Mouse (Mus musculus) common myeloid progenitor, adult 5-6 weeks (primary cell): ENCODE data around the gene Rnf31. TPM values are rescaled to one million over a fixed set of nuclear protein-coding genes. Genes with fewer than 3 reads are reported as not detected.

Source experiments
- ATAC-seq: replicated peaks from 2 replicates; pipeline ENCODE4 v1.8.0; 2016; ENCODE audit warnings: low read depth, mild to moderate bottlenecking, moderate TSS enrichment, inconsistent platforms; ENCODE audit not compliant: poor library complexity, severe bottlenecking
- total RNA-seq: library from RNA; stranded (forward); fragments of 200-1000, 187-1606 nt; gene quantifications from 2 replicates; pipeline ENCODE4 v1.2.3, GENCODE M21; 2017

Rnf31 gene
- total RNA-seq, 1 experiment from 2014 or later = 21.2 TPM

DNA sequence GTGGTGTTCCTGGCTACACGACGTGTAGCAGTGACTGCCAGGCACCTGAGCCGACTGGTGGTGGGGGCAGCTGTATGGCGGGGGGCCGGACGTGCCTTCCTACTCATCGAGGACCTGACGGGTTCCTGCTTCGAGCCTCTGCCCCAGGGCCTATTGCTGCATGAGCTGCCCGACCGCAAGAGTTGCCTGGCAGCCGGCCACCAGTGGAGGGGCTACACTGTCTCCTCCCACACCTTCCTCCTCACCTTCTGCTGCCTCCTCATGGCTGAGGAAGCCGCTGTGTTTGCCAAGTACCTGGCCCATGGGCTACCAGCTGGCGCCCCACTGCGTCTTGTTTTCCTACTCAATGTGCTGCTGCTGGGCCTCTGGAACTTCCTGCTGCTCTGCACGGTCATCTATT, 15.1 kb upstream of the Rnf31 start:
- ATAC-seq = peak; percentile 31

DNA sequence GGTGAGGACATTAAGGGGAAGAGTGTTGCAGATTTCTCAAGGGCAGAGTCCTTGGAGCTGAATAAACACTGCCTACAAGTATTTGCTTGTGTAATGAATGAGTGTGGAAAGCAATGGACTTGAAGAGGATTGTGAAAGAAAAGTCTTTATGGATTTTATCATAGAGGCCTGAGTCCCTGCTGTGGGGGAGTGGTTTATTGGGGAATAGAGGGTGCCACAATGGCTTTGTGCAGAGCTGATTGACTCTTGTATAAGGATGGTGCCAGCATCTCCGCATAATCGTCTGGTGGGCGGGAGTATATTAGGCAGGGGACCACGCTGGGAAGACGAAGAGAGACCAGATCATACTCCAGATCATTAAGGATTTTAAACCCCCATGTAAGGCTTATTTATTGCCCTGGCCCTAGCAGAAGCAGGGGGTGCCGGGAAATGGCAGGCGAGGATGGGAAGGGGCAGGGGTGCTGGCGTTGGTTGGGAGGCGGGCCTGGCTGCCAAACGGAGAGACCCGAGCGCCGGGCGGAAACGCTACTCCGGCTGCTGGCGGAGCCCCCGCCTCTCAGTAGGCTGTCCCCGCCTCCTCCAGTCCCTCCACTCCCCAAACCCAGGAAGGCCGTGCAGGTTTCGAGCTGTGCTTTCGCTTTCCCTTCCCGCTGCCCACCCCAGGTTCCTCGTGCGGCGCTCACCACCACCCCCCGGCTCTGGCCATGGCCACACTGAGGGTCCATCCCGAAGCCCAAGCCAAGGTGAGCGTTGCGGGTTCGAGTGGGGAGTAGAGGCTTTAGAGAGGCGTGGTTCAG, 13.4 kb upstream of the Rnf31 start, which contains the start of gene Psme1:
Gene Psme1, plus strand, starts transcription at position 253 of the 797 bp plus-strand sequence.
- peak; percentile 91 for ATAC-seq

DNA sequence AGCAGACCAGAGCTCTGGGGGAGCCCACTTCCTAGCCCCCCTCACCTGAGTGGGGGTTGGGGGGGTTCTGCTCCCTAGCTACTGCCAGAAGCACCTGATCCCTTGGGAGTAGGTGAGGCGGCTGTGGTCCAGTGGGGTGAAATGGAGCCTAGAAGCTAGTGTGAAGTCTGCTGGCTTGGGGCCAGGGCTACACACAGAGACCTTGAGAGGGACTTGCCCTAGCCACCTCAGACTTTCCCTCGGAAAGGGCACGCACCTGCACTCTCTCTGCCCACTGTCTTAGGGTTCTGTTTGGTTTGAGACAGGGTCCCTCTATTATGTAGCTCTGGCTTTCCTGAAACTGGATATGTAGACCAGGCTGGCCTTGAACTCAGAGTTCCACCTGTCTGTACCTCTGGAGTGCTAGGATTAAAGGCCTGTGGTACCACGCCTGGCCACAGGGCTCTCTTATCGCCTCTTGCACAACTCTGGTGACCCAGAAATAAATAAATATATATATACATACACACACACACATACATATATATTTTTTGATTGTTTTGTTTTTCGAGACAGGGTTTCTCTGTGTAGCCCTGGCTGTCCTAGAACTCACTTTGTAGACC, 12.7 kb upstream of the Rnf31 start:
- peak; percentile 18 for ATAC-seq

DNA sequence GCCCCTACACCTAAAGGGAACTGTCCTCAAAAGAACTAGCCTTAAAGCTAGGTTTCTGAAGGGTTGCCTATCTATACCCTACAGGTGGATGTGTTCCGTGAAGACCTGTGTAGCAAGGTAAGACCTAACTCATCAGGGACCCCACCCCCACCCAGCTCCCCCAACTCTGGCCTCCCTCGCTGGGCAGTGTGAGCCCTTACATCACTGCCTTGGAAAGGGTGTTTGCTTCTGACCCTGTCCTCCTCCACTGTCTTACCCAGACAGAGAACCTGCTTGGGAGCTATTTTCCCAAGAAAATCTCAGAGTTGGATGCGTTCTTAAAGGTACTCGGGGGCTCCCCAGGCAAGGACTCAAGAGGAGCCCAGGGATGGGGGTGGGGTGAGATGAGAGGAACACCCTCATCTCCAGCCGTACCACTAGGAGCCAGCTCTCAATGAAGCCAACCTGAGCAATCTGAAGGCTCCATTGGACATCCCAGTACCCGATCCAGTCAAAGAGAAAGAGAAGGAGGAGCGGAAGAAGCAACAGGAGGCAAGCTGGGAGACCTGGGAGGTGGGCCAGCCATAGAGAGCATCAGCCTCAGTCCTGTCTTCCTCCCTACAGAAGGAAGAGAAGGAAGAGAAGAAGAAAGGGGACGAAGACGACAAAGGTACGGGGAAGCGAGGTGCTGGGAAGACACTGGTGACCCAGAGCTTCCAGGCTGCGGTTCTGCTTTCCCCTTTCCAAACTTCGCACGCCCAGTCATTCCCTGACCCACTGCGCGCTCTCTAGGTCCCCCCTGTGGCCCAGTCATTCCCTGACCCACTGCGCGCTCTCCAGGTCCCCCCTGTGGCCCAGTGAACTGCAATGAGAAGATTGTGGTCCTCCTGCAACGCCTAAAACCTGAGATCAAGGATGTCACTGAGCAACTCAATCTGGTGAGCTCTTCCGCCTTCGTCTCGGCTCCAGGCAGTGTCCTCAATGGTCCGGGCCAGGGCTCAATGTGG, 11.7 kb upstream of the Rnf31 start:
- ATAC-seq = no peak

DNA sequence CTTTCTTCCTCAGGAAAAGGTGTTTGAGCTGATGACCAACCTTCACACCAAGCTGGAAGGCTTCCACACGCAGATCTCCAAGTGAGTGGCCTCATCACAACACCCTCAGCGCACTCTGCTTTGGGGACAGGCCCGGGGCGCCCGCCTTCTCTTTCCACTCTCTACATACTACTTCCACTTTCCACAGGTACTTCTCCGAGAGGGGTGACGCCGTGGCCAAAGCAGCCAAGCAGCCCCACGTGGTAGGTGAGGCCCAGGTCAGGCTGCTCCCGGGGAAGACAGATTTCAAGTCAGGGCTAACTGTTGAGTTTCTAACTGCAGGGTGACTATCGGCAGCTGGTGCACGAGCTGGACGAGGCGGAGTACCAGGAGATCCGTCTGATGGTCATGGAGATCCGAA, 10.8 kb upstream of the Rnf31 start:
- no peak for ATAC-seq

DNA sequence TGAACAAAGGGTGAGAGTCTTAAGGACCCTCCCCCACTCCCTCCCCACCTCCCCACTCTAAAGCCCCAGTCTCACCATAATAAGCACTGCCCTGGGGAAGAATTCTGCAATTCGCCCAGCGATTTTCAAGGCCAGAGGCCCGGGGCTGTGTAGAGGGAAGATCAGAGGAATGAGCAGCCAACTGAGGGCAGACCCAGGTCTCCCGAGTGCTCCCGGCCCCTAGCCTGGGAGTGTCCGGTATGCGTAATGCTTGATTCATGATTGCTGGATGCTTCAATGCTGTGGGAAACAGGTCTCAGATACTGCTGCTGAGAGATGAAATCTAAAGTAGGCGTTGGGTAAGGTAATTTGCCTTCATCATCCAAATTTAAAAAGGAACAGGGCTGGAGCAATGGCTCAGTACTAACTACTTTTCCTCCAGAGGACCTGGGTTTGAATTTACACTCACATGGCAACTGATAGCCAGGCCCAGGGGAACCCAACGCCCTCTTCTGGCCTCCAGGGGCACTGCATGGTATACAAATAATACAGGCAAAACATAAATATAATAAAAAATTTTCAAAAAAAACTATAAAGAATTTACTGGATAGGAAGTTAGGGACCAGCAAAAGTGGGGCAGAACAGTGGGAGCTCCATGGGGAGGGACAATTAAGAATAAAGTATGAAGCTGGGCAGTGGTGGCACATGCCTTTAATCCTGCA, 9.4 kb upstream of the Rnf31 start:
- ATAC-seq = no peak

DNA sequence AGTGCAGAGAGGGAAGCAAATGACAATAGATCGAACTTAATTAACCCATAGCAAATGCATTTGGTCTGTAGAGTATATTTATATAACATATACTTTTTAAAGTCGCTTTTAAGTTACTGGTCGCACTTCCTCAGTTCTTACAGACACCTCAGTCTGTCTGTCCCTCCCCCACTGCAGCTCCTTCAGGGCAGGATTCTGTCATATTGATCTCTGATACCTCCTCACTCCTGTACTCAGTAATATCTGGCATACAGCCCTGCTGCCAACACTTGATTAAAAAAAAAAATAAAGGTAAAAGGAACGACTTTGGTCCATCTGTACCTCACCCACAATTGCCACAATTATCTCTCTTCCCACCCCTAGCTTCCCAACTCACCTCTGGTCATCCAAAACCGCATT, 7.2 kb upstream of the Rnf31 start:
- no peak for ATAC-seq

DNA sequence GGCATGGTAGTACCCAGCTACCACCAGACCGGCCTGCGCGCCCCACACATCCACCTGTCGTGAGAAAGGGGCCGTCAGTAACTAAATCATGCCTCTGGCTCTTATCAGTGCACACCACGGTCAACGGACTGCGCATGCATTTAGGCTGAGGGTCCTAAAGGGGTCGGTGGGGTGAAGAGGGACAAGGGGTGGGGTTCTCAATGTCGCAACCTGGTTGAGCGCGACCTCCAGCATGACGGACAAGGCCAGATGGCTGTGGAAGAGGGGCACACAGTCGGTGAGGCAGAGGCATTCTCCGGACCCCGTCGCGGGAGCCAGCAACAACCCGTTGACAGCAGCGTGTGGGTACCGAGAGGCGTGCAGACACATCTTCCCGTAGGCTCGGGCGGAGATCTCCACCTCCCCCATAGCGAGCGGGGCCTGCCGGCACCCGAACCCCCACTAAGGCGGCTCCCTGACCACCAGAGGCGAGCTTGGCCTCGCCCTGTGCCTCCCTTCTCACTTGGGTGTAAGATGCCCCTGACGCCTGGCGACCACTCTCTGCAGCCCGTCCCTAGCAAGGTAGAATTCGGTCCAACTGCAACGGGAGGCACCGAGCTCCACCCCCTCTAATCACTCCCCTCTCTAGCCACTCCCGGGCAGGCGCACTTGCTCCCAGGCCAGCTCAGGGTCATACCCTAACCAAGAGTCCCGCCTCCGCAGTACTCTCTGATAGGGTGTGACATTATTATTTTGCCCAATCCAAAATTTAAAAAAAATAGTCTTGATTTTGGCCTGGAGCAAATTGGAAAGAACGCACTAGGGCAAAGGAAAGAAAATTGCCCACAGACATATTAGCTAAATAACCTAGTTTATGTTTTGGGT, 6.6 kb upstream of the Rnf31 start, which contains the start of gene Emc9:
Gene Emc9, minus strand, starts transcription at position 601 of the 864 bp plus-strand sequence.
- ATAC-seq = peak; percentile 86

DNA sequence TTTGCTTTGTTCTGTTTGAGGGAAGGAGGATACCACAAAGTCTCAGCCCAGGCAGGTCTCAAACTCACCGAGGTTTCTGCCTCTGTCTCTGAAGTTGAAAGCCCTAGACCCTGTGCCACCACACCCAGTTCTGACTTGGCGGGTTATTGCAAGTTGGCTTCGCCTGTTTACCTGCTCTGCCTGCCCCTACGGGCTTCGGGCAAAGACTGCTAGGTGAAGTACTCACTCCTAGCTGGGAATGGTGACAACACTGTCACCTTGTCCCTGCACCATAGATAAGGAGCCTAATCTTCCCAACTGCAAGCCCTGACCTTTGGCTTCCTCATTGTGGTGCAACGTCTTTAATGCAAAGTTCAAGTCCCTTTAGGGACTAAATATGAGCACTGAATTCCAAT, 5.9 kb upstream of the Rnf31 start:
- ATAC-seq = peak; percentile 13; the same call in 1 of the 2 replicates

DNA sequence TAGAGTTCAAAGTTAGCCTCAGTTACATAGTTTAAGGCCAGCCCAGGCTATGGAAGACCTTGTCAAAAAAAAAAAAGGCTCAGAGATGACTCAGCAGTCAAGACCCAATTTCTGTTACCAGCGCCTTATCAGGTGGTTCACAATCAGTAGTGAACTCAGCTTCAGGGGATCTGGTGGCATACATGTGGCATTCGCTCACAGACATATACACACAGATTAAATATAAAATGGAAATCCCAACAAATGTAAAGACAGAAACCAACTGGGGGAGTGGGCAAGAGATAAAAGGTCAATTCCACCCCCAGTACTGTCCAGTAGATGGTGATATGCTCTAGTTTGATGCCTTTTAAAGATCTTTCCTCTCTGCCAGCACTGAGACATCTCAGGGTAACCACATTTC, 5.4 kb upstream of the Rnf31 start:
- ATAC-seq = peak; percentile 6; the same call in 1 of the 2 replicates

DNA sequence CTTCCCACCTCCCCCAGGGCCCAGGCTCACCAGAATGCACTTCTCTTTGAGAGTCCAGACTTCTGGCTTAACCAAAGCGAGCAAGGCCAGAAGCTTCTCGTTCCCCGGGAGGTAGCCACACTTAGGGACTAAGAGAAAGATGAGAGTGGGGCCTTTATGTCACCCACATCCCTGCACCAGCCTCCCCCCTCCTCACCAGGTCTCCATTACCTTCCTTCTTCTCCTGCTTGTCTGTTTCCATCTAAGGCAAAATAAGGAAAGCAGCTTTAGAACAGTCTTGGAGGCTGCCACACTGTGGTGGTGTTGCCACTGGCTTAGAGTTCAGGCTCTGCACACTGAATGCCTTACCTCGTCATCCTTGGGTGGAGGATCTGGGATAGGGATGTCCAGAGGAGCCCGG, 2.2 kb upstream of the Rnf31 start:
- ATAC-seq = no peak

DNA sequence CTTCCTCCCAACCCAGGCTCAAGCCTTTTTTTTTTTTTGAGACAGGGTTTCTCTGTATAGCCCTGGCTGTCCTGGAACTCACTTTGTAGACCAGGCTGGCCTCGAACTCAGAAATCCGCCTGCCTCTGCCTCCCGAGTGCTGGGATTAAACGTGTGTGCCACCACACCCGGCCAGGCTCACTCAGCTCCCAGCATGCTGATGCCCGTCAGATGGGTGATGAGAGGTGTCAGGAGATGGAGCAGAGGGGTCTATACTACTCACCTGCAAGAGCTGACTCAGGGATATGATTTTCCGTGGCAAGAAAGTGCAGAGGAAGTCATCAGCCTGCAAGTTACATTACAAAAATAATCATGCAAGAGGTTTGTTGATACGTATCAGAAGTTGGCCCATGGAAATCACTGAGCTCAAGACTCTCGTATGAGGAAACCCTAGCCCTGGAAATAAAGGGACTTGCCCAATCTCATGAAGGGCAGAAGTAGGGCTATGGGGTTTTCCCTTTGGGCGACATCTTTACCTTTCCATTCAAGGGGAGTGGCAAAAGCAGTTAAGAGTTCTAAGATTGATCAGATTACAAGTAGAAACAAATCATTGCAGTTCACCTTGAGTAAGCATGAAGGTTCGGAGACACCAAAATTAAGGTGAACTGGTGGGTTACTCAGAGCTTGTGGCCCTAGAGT, 1.6 kb upstream of the Rnf31 start:
- no peak for ATAC-seq

DNA sequence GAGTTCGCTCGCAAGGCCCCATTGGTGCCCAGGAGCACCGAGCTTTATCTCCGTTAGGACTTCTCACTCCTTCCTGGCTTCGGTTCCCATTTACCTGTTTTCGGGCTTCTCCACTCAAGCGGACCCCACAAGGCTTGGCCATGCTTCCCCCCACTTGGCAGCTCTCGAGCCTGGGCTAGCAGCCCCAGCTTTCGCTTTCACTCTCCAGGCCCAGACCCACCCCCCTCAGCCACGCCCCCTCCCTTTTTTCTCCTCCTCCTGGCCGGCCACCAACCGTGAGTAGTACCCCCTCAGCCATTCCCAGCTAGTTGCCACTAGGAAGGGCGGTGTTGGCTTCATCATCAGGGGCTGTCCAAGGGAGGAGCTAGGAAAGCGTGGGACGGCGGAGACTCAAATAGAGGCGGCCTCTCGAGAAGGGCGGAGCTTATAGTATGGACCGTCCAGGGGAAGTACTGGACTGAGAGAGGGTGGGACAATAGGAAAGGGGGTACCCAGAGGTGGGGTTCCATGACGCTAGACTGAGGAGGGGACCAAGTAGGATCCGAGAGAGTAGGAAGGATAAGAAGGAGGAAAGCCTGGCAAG, 669 bp upstream of the Rnf31 start, which contains the start of gene Psme2:
Gene Psme2, minus strand, starts transcription at position 366 of the 583 bp plus-strand sequence.
- peak; percentile 83 for ATAC-seq

DNA sequence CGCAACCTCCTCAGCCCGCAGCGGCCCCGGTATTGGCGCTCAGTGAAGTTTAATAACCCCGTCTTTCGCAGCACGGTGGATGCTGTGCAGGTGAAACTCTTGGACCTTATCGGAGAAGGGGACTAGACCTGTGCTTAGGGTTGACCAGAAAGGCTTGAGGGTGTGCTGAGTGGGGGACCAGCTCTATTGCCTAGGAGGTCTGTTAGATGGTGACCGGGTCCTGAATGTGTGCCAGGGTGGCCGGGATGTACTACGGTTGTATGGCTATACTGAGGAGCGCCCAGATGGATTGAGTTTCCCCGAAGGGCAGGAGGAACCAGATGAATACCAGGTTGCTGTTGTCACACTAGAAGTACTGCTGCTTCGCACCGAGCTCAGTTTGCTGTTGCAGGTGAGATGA, 718 bp downstream of the Rnf31 start:
- ATAC-seq = no peak

DNA sequence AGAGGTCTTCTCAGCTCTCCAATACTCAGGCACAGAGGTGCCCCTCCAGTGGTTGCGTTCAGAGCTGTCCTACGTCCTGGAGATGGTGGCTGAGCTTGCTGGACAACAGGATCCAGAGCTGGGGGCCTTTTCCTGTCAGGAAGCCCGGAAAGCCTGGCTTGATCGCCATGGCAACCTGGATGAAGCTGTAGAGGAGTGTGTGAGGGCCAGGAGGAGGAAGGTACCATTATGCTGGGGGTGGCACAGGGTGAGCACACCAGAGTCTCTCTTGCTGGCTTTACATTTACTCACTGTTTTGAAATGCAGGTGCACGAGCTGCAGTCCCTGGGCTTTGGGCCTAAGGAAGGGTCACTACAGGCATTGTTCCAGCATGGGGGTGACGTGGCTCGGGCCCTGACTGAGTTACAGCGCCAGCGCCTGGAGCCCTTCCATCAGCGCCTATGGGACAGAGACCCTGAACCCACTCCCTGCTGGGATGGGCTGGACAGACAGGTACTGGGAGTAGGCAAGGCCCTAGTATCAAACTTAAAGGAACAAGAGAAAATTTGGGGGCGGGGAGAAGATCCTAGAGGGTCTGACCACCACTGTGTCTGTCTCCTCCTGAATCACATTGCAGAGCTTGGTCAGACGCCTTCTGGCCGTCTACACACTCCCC, 4.7 kb downstream of the Rnf31 start:
- ATAC-seq = no peak

DNA sequence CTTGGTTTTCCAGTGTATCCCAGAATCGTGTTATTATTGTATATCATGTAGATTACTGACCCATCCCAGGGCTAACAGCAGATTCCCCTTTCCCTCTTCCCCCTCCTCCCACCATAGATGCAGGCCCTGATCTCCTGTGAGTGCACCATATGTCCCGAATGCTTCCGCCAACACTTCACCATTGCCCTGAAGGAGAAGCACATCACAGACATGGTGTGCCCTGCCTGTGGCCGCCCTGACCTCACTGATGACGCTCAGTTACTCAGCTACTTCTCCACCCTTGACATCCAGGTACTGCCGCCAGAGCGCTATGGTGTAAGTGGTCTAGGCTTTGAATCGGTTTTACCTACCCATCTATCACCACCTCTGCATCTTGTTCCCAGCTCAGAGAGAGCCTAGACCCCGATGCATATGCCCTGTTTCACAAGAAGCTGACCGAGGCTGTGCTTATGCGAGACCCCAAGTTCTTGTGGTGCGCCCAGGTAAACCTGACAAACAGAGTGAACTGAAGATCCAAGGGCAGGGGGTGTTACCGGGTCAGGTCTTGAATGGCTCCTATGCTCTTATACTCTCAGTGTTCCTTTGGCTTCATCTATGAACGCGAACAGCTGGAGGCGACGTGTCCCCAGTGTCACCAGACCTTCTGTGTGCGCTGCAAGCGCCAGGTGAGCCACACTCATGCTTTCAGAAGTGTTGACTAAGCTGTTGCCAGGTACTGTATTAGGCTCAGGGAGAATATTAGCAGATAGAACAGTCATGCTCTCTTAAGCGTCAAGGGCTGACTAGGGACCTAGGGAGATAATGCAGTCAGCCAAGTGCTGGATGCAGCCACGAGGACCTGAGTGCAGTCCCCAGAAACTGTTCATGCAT, 7.2 kb downstream of the Rnf31 start:
- no peak for ATAC-seq

DNA sequence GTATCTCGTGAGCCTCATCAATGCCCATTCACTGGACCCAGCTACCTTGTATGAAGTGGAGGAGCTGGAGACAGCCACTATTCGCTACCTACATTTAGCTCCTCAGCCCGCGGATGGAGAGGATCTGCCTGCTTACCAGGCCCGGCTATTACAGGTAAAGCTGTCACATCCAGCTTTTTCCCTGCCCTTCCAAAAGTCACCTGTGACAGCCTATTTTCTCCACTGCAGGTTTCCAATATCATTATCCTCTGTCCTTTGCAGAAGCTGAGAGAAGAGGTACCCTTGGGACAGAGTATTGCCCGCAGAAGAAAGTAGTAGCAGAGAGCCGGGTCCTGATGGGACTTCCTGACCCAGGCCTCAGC, 11.7 kb downstream of the Rnf31 start, which contains the start of gene Irf9:
Gene Irf9, plus strand, starts transcription at position 301 of the 362 bp plus-strand sequence.
- ATAC-seq = 0 out of 2 replicates have a peak, but pooled peaks have one; percentile 16
